Mouse (Mus musculus) forebrain, embryonic 14.5 days (tissue): ENCODE results near the gene Nell2. TPM values are rescaled to one million over a fixed set of nuclear protein-coding genes. Genes with fewer than 3 reads are reported as not detected.

ENCODE experiments used
- ATAC-seq: fragments of 200-750 bp; cut with Nextera tagmentation; 2 replicates; pipeline ENCODE4 v1.8.0; 2017; ENCODE audit warnings: mild to moderate bottlenecking, moderate library complexity
- DNase-seq: peaks from one replicate; pipeline ENCODE4 v3.0.0-alpha.2; 2015; ENCODE audit warnings: low spot score
- H3K27ac ChIP-seq: fragments of 300-500 bp; sonication (generic); 2 replicates; pipeline ENCODE4 v1.5.1; 2014; ENCODE audit warnings: low read depth, mild to moderate bottlenecking, control low read depth, low read length, moderate library complexity
- H3K27me3 ChIP-seq: fragments of 300-500 bp; sonication (generic); replicated peaks from 2 replicates; pipeline ENCODE4 v1.6.1; 2014; ENCODE audit warnings: low read length, control low read depth, mixed read lengths; ENCODE audit not compliant: control insufficient read depth, insufficient read depth
- H3K36me3 ChIP-seq: fragments of 300-500 bp; sonication (generic); 2 replicates; pipeline ENCODE4 v1.6.1; 2014; ENCODE audit warnings: low read length, control low read depth; ENCODE audit not compliant: control insufficient read depth, insufficient read depth
- H3K4me1 ChIP-seq: fragments of 300-500 bp; sonication (generic); 2 replicates; pipeline ENCODE4 v1.6.1; 2014; ENCODE audit warnings: antibody characterized with exemption, low read length, control low read depth; ENCODE audit not compliant: control insufficient read depth, insufficient read depth
- H3K4me2 ChIP-seq: fragments of 300-500 bp; sonication (generic); 2 replicates; pipeline ENCODE4 v1.6.1; 2014; ENCODE audit warnings: mild to moderate bottlenecking, control low read depth, low read length
- H3K4me3 ChIP-seq: fragments of 300-500 bp; sonication (generic); 2 replicates; pipeline ENCODE4 v1.5.1; 2014; ENCODE audit warnings: low read depth, low read length, control low read depth
- H3K9ac ChIP-seq: fragments of 300-500 bp; sonication (generic); 2 replicates; pipeline ENCODE4 v1.6.1; 2014; ENCODE audit warnings: mild to moderate bottlenecking, low read length, control low read depth, moderate library complexity
- H3K9me3 ChIP-seq: fragments of 300-500 bp; sonication (generic); replicated peaks from 2 replicates; pipeline ENCODE4 v1.6.1; 2016; ENCODE audit warnings: low read length, control low read depth, mixed read lengths; ENCODE audit not compliant: control insufficient read depth
- WGBS: fragments of 180-500 bp; shearing (Covaris S2); extraction: QIAGEN DNeasy Blood & Tissue Kit; methylation state at CpG from one replicate; pipeline ENCODE4 v1.1.7; 2014; 5-methylcytosine and 5-hydroxymethylcytosine counted together
- polyA plus RNA-seq: library from polyadenylated mRNA; unstranded; fragments of >200 nt; fragmentation: Nextera tagmentation; extraction: Ambion mirVana; gene quantifications from 2 replicates; pipeline ENCODE4 v1.2.1, GENCODE M21; 2014

The Nell2 gene
- polyA plus RNA-seq, 1 experiment from 2014 or later = 153 TPM

DNA sequence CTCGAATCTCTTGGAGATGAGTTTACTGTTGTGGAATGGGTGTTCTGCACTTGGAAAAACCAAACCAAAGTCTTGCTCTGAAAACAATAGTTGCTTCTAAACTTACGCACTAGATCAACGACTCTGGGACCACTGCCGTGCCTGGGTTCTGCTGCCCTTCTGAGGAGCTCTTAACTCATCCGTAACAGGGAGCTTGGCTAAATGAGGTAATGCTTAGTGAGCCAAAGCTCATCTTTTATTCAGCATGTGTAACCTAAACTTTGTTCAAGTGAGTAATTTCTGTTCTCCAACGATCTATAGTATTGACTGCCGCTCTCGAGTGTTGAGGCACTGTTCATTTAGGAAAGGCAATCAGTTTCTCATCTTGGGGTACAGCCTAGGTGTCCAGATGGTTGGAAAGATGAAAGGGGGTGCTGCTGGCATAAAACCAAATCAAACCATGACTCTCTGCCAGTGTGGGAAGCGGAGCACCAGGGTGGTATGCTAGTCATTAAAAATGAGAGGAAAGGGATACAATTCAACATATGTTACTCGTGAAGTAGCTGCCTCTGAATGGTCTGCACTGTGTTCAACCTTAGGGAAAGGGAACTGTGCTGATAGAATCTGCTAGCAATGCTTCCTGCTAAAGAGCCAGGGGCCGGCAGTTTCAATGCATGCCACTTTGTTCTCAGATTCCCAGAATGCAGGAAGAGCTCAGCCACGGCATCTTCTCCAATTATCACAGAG is 311.6 kb downstream of the Nell2 start:
- no peak overlapping the region for H3K9ac ChIP-seq
- WGBS = 19% methylated on average over 12 of the region's 12 CpGs
- peak; percentile 86 for DNase-seq

DNA sequence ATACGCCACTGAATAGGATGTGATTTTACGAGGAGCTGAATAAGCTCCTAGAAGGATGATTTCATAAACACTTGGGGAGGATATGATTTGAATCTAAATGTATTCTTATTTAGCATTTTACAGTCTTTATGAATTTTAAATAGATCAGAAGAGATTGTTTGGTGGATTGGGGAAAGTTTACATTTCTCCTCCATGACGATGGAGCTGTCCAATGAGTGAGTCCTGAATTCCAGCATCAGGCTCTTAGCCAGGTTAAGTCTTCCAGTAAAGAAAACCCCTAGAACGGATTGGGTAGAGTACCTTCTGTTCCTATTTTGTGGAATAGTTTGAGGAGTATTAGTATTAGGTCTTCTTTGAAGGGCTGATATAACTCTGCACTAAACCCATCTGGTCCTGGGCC is 317.8 kb downstream of the Nell2 start:
- Histone ChIP-seq H3K4me1 (no peaks in the 10 kb centered on the region), H3K9me3 (no peaks in the 10 kb centered on the region), H3K4me3 (no peak overlapping the region), H3K27me3 (no peaks in the 10 kb centered on the region), H3K9ac (no peak overlapping the region), H3K27ac (no peak overlapping the region), H3K36me3 (no peaks in the 10 kb centered on the region), H3K4me2 (no peak overlapping the region)
- 80% methylated on average over 4 of the region's 4 CpGs for WGBS
- ATAC-seq (no peak), DNase-seq (no peak)

More for the DNA sequence above, 311.6 kb downstream of the Nell2 start:
- H3K36me3 ChIP-seq = peaks cover 8% of the 10 kb centered on the region; the same call in 1 of the 2 replicates
- no peak overlapping the region for H3K4me3 ChIP-seq
- peaks cover 13% of the 10 kb centered on the region; the same call in 1 of the 2 replicates for H3K4me1 ChIP-seq
- no peaks in the 10 kb centered on the region for H3K27me3 ChIP-seq
- peak; percentile 94 for ATAC-seq
- peak overlapping the region; percentile 40 for H3K27ac ChIP-seq
- no peak overlapping the region for H3K4me2 ChIP-seq
- H3K9me3 ChIP-seq = no peaks in the 10 kb centered on the region

DNA sequence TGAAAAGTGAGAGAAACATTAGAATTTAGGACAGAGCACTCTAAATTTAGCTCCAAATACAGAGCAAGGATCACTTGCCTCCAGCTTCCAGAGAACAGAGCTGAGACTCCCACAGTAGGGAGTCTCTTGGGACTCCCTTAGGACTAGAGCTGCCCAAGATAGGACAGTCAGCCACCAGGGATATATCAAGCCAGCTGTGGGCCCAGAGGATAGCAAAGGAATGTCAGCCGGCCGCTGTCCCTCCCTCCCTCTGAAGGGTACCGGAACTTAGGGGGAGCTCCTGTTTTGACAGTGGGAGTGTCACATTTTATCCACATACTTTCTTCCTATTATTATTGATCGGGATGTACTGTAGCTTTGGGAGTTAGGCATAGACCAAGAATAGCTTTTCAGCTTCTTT is 319.2 kb downstream of the Nell2 start:
- Histone ChIP-seq H3K36me3 (no peaks in the 10 kb centered on the region), H3K4me3 (no peak overlapping the region), H3K4me2 (no peak overlapping the region), H3K9ac (no peak overlapping the region), H3K9me3 (no peaks in the 10 kb centered on the region), H3K27me3 (no peaks in the 10 kb centered on the region), H3K4me1 (no peaks in the 10 kb centered on the region), H3K27ac (no peak overlapping the region)
- 93% methylated on average over 4 of the region's 4 CpGs for WGBS
- ATAC-seq (no peak), DNase-seq (no peak)

DNA sequence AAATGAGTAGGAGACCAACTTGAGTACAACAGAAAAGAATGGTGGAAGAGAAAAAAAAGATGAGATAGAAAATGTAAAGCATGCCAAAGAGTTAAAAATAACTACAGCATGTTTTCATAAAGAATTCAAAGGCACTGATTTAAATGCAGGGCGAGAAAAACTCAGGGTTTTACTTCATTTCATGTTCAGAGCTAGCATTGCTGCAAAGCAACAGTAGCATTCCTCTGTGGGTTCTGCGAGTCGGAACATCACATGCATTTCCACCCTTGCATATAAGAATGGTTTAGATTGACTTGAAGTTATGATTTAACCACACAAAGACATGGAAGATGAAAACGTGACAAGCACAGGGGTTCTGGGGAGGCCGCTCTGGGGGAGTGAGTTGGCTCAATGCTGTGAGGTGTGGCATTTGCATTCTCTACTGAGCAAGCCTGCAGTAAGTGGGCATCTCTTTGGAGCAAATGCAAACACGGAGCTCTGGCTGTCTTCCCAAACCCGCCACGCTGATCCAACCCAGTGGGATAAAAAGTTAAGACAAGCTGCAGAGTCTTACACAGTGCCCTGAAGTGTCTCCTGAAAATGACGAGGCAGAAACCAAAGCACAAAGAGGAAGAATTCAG is 334.6 kb downstream of the Nell2 start:
- no peaks in the 10 kb centered on the region for H3K36me3 ChIP-seq
- peak overlapping the region; percentile 39; the same call in 1 of the 2 replicates for H3K27ac ChIP-seq
- H3K9me3 ChIP-seq = no peaks in the 10 kb centered on the region
- H3K4me2 ChIP-seq = no peak overlapping the region
- DNase-seq (no peak), ATAC-seq (no peak)
- H3K9ac ChIP-seq = no peak overlapping the region
- WGBS = 53% methylated on average over 9 of the region's 9 CpGs
- no peak overlapping the region for H3K4me3 ChIP-seq
- H3K27me3 ChIP-seq = no peaks in the 10 kb centered on the region
- no peaks in the 10 kb centered on the region for H3K4me1 ChIP-seq

DNA sequence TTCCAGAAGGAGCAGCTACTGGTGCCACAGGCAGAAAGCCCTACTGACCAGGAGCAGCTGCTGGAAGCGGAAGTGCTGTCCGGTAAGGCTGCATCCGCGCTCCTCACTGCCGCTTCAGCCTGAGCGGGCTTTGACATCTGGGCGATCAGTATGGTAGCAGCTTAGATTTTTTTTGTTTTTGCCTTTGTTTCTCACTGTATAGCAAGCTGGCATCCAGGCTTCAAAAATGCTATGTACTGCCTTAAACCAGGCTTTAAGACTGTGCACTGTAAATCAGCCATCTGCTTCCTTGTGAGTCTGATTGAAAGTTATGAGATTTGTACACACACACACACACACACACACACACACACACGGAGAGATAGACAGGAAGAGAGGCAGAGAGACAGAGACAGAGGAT is 335.4 kb downstream of the Nell2 start:
- no peaks in the 10 kb centered on the region for H3K4me1 ChIP-seq
- H3K4me3 ChIP-seq = no peak overlapping the region
- no peaks in the 10 kb centered on the region for H3K27me3 ChIP-seq
- DNase-seq = peak; percentile 68
- ATAC-seq = peak; percentile 62; the same call in 1 of the 2 replicates
- WGBS = 71% methylated on average over 8 of the region's 8 CpGs
- H3K27ac ChIP-seq = peak overlapping the region; percentile 15; the same call in 1 of the 2 replicates
- H3K4me2 ChIP-seq = no peak overlapping the region
- H3K36me3 ChIP-seq = no peaks in the 10 kb centered on the region
- H3K9ac ChIP-seq = no peak overlapping the region
- no peaks in the 10 kb centered on the region for H3K9me3 ChIP-seq

DNA sequence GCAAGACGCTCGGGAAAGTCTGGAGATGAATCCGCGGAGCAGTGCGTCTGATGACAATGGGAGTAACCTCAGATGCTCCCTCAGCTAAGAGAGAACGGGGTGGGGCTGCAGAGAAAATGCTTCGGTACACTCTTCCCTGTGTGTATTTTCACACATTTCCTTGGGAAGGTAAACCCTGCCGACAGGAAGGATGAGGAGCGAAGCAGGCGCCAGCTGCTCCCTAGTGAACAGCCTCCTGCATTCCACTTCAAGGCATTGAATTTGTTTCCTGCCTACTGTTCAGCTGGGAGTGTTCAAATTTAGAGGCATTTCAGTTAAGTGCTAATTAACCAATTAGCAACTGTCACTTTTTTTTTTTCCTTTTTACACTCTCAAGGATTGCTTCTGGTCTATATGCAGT is 342.1 kb downstream of the Nell2 start:
- H3K27ac ChIP-seq = peak overlapping the region; percentile 55; the same call in 1 of the 2 replicates
- H3K4me3 ChIP-seq = no peak overlapping the region
- H3K36me3 ChIP-seq = no peaks in the 10 kb centered on the region
- no peaks in the 10 kb centered on the region for H3K27me3 ChIP-seq
- H3K4me2 ChIP-seq = peak overlapping the region; percentile 34; the same call in 1 of the 2 replicates
- H3K9ac ChIP-seq = no peak overlapping the region
- ATAC-seq (peak; percentile 93), DNase-seq (peak; percentile 90)
- peaks cover 11% of the 10 kb centered on the region; the same call in 1 of the 2 replicates for H3K4me1 ChIP-seq
- 45% methylated on average over 10 of the region's 10 CpGs for WGBS
- no peaks in the 10 kb centered on the region; the same call in 1 of the 2 replicates for H3K9me3 ChIP-seq

DNA sequence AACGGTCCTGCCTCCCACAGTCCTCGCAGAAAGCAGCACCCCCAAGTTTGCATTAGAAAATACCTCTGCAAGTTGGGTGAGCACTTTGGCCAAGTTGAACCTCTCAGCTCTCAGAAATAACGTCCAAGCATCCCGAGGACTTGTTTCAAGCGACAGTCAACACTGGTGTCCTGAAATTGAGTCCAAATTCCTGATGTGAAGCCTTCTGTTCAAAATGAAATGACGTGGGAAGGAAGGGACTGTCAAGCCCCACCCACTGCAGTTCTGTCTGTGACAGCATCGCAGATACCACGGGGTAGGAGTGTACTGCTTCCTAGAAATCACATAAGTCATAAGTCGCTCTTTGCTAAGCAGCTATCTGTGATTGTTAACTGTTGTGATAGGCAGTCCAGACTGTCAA is 342.9 kb downstream of the Nell2 start:
- H3K9ac ChIP-seq = no peak overlapping the region
- H3K36me3 ChIP-seq = no peaks in the 10 kb centered on the region
- H3K27me3 ChIP-seq = no peaks in the 10 kb centered on the region
- H3K9me3 ChIP-seq = no peaks in the 10 kb centered on the region; the same call in 1 of the 2 replicates
- H3K27ac ChIP-seq = no peak overlapping the region
- WGBS = 46% methylated on average over 9 of the region's 9 CpGs
- DNase-seq = peak; percentile 42
- peaks cover 11% of the 10 kb centered on the region; the same call in 1 of the 2 replicates for H3K4me1 ChIP-seq
- no peak overlapping the region for H3K4me2 ChIP-seq
- H3K4me3 ChIP-seq = no peak overlapping the region
- ATAC-seq = peak; percentile 35; the same call in 1 of the 2 replicates

DNA sequence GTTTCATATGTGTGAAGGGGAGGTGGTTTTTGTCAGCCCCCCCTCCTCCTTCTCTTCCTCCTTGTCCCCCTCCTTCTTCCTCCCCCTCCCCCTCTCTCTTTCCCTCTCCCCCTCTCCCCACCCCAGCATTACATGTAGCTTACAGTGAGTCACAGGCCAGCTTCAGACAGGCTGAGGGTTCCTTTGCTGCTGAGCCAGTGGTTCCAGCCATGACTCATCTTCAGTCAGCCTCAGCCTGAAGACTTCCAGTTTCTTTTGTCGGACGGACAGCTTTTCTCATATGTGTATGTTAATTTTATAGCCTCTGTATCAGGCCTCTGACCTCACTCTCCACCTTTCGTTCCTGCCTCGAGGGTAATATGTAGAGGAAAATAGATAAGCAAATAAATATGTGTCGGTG is 344.9 kb downstream of the Nell2 start:
- Histone ChIP-seq H3K4me1 (peaks cover 11% of the 10 kb centered on the region; the same call in 1 of the 2 replicates), H3K27ac (no peak overlapping the region)

DNA sequence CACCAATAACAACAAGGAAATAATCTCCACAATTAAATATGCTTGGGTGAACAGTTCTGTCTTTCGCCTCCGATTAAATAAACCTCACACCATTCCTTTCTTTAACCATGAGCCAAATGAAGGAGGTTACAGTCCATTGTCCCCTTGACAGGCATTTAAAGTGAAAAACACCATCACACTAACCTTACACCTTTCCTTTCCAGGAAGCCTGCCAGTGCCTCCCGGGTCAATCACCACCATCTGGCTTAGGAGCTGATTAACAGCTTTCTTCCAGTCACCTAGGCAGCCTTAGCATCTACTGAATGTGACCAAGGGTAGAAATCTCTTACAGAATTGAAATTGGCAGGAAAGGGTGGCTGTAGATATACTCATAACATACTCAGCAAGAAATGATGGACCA is 371.5 kb downstream of the Nell2 start:
- H3K27ac ChIP-seq = no peak overlapping the region
- WGBS = 38% methylated on average over 3 of the region's 3 CpGs

More for the DNA sequence above, 344.9 kb downstream of the Nell2 start:
- H3K36me3 ChIP-seq = no peaks in the 10 kb centered on the region
- ATAC-seq (no peak), DNase-seq (no peak)
- no peak overlapping the region for H3K4me3 ChIP-seq
- no peak overlapping the region for H3K4me2 ChIP-seq
- no peak overlapping the region for H3K9ac ChIP-seq
- no peaks in the 10 kb centered on the region; the same call in 1 of the 2 replicates for H3K9me3 ChIP-seq
- no peaks in the 10 kb centered on the region for H3K27me3 ChIP-seq
- WGBS = 90% methylated on average over 5 of the region's 5 CpGs

More for the DNA sequence above, 371.5 kb downstream of the Nell2 start:
- H3K4me2 ChIP-seq = no peak overlapping the region
- no peaks in the 10 kb centered on the region for H3K27me3 ChIP-seq
- H3K4me1 ChIP-seq = no peaks in the 10 kb centered on the region
- no peaks in the 10 kb centered on the region for H3K9me3 ChIP-seq
- no peak overlapping the region for H3K9ac ChIP-seq
- DNase-seq (peak; percentile 65), ATAC-seq (peak; percentile 67; the same call in 1 of the 2 replicates)
- no peaks in the 10 kb centered on the region for H3K36me3 ChIP-seq
- H3K4me3 ChIP-seq = no peak overlapping the region
